Mouse (Mus musculus) forebrain, embryonic 12.5 days (tissue): ENCODE measurements around the gene Erap1. TPM values are rescaled to one million over a fixed set of nuclear protein-coding genes. Genes with fewer than 3 reads are reported as not detected.

Source experiments
- ATAC-seq: fragments of 200-750 bp; cut with Nextera tagmentation; 2 replicates; pipeline ENCODE4 v1.8.0; 2017; ENCODE audit warnings: moderate TSS enrichment; ENCODE audit not compliant: low FRiP score
- H3K27ac ChIP-seq: fragments of 300-500 bp; sonication (generic); 2 replicates; pipeline ENCODE4 v1.5.1; 2016; ENCODE audit warnings: mild to moderate bottlenecking
- H3K27me3 ChIP-seq: fragments of 300-500 bp; sonication (generic); 2 replicates; pipeline ENCODE4 v1.6.1; 2016; ENCODE audit warnings: mild to moderate bottlenecking
- H3K36me3 ChIP-seq: fragments of 300-500 bp; sonication (generic); replicated peaks from 2 replicates; pipeline ENCODE4 v1.6.1; 2016; ENCODE audit warnings: mild to moderate bottlenecking
- H3K4me1 ChIP-seq: fragments of 300-500 bp; sonication (generic); 2 replicates; pipeline ENCODE4 v1.6.1; 2016
- H3K4me2 ChIP-seq: fragments of 300-500 bp; sonication (generic); 2 replicates; pipeline ENCODE4 v1.6.1; 2016; ENCODE audit warnings: mild to moderate bottlenecking, moderate library complexity
- H3K4me3 ChIP-seq: fragments of 300-500 bp; sonication (generic); replicated peaks from 2 replicates; pipeline ENCODE4 v1.5.1; 2016; ENCODE audit warnings: mild to moderate bottlenecking
- H3K9ac ChIP-seq: fragments of 300-500 bp; sonication (generic); 2 replicates; pipeline ENCODE4 v1.6.1; 2016; ENCODE audit warnings: mild to moderate bottlenecking
- H3K9me3 ChIP-seq: fragments of 300-500 bp; sonication (generic); 2 replicates; pipeline ENCODE4 v1.6.1; 2016
- WGBS: fragments of 180-500 bp; shearing (Covaris S2); methylation state at CpG from one replicate; pipeline ENCODE4 v1.1.7; 2016; 5-methylcytosine and 5-hydroxymethylcytosine counted together
- polyA plus RNA-seq: library from polyadenylated mRNA; unstranded; fragments of >200 nt; fragmentation: Nextera tagmentation; extraction: Ambion mirVana; gene quantifications from 2 replicates; pipeline ENCODE4 v1.2.1, GENCODE M21; 2016

Erap1 gene
- polyA plus RNA-seq, 1 experiment from 2014 or later = 3.5 TPM

GRCm38 (mm10) chr13:74696225-74696624 lies 56.9 kb downstream of the Erap1 start:
- ATAC-seq = no peak
- no peaks in the 10 kb centered on the region for H3K9me3 ChIP-seq
- no peak overlapping the region for H3K4me3 ChIP-seq
- no peaks in the 10 kb centered on the region for H3K27me3 ChIP-seq
- WGBS = 53% methylated on average over 3 of the region's 3 CpGs
- no peaks in the 10 kb centered on the region for H3K4me1 ChIP-seq
- no peaks in the 10 kb centered on the region for H3K36me3 ChIP-seq
- no peak overlapping the region for H3K27ac ChIP-seq
- H3K9ac ChIP-seq = no peak overlapping the region
- H3K4me2 ChIP-seq = no peak overlapping the region

GRCm38 (mm10) chr13:74719002-74719401 lies 79.6 kb downstream of the Erap1 start:
- 0 out of 2 replicates have a peak, but pooled peaks cover 3% of the 10 kb centered on the region for H3K36me3 ChIP-seq
- no peak overlapping the region for H3K27ac ChIP-seq
- H3K27me3 ChIP-seq = no peaks in the 10 kb centered on the region
- H3K4me1 ChIP-seq = no peaks in the 10 kb centered on the region
- H3K9ac ChIP-seq = no peak overlapping the region
- 76% methylated on average over 2 of the region's 2 CpGs for WGBS
- H3K4me2 ChIP-seq = no peak overlapping the region
- H3K4me3 ChIP-seq = no peak overlapping the region
- no peaks in the 10 kb centered on the region for H3K9me3 ChIP-seq
- ATAC-seq = no peak

GRCm38 (mm10) chr13:74733726-74734125 lies 94.4 kb downstream of the Erap1 start:
- Histone ChIP-seq H3K4me3 (no peak overlapping the region), H3K27me3 (no peaks in the 10 kb centered on the region), H3K9me3 (no peaks in the 10 kb centered on the region), H3K4me2 (no peak overlapping the region), H3K9ac (no peak overlapping the region), H3K36me3 (no peaks in the 10 kb centered on the region), H3K27ac (no peak overlapping the region), H3K4me1 (no peaks in the 10 kb centered on the region)
- WGBS = 93% methylated on average over 4 of the region's 4 CpGs
- no peak for ATAC-seq

- H3K36me3 ChIP-seq = no peaks in the 10 kb centered on the region
- no peaks in the 10 kb centered on the region for H3K4me1 ChIP-seq
- no peaks in the 10 kb centered on the region for H3K9me3 ChIP-seq
- no peak overlapping the region for H3K4me3 ChIP-seq
- H3K27me3 ChIP-seq = no peaks in the 10 kb centered on the region
- no peak overlapping the region for H3K9ac ChIP-seq
- no peak overlapping the region for H3K27ac ChIP-seq
- 93% methylated on average over 5 of the region's 5 CpGs for WGBS
- ATAC-seq = no peak
- H3K4me2 ChIP-seq = no peak overlapping the region
Measured at GRCm38 (mm10) chr13:74735834-74736233, 96.5 kb downstream of the Erap1 start.

GRCm38 (mm10) chr13:74736396-74736795 lies 97.0 kb downstream of the Erap1 start:
- WGBS = 83% methylated on average over 2 of the region's 2 CpGs
- Histone ChIP-seq H3K4me2 (no peak overlapping the region), H3K4me3 (no peak overlapping the region), H3K27ac (no peak overlapping the region), H3K36me3 (no peaks in the 10 kb centered on the region), H3K4me1 (no peaks in the 10 kb centered on the region), H3K9ac (no peak overlapping the region), H3K27me3 (no peaks in the 10 kb centered on the region), H3K9me3 (no peaks in the 10 kb centered on the region)
- no peak for ATAC-seq

Other genes with a start within 250 kb of the Erap1 start
- gene Zfp72, start 248.7 kb upstream of the Erap1 start, polyA plus RNA-seq = 3.1 and 3.2 TPM in 2 replicates
- gene Ftl1-ps1, start 239.9 kb upstream of the Erap1 start, polyA plus RNA-seq = 87.6 and 99.5 TPM in 2 replicates
- 19.5 and 20.4 TPM in 2 replicates for gene Zfp825, start 145.6 kb upstream of the Erap1 start, polyA plus RNA-seq
- gene Cast, start 169.2 kb downstream of the Erap1 start, polyA plus RNA-seq = 11.3 and 14.1 TPM in 2 replicates